Mouse (Mus musculus): ENCODE data around the gene Ippk. TPM values are rescaled to one million over a fixed set of nuclear protein-coding genes. Genes with fewer than 3 reads are reported as not detected.

The Ippk gene
- total RNA-seq, 4 experiments from 2014 or later = 6.1 to 7.6 (median 7.0) TPM

DNA sequence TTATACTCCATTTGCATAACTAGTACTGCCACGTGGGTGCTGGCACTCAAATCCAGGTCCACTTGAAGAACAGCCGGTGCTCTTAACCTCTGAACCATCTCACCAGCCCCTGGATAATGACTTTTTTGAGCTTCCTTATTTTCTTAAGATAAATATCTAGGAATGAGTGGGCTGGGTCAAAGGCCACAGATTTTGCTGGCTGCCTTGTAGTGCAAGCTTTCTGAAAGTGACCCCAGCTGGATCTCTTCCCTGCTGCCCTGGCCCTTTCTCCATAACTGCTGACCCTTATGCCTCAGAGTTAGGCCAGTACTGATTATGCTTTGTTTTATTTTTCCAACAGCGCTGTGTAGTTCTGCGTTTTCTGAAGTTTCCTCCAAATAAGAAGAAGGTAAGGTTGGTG is 9.5 kb downstream of the Ippk start:
- no peak for DNase-seq (ENCODE audit: low spot score in 2 of 2)

GRCm38 (mm10) chr13:49433268-49434029 is 12.4 kb downstream of the Ippk start:
- no peak for DNase-seq (ENCODE audit: low spot score in 2 of 2)

DNA sequence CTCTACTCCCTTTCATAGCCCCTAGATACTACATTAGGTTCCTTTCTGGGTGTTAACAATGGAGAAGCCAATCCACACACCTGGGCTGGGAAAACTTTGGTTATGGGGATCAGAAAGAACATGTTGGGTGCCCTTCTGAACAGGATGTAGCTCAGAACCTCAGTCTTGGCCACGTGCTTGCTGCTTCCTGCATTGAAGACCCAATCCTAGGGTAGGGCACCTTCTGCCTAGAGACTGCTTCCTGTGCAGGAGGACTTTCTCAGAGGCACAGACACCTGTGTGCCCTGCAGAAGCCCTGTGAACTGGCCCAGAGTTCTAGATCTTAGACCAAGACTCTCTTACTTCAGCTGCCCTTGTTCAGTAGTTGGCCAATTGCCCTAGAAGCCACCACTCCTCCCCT is 14.7 kb downstream of the Ippk start:
- no peak for DNase-seq (ENCODE audit: low spot score in 2 of 2)

DNA sequence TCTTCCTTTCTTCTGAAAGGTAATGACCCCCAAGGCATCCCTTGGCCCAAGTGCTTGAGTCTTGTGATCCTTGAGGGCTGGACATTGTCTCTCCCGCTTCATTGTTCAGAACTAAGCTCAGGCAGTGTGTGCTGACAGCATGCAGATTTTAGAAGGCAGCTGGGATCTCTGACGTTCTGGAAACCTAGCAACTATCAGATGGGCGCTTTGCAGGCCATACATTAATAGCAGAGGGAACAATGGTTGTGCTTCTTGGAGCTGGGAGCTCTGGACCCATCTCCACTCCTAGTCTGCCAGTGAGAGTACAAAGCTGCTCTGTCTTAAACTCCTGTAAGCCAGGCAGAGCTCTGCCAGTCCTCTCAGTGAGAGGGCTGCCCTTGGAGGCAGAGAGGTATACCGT is 15.1 kb downstream of the Ippk start:
- no peak for DNase-seq (ENCODE audit: low spot score in 2 of 2)

DNA sequence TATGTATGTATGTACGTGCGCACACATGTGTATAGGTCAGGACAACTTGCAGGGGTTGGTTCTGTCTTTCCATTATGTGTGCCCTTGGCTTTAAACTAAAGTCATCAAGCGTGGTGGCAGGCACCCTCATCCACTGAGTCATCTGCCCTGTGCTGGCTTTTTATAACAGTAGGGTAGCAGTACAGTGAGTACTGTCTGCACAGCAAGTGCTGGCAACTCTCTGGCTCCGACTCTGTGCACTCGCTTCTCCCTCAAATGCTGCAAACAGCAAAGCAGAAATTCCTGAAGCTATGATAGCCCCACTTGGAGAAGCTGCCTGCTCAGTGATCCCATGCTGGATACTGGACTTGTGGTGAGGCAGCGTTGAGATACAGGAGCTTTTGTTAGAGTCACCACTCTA is 23.4 kb downstream of the Ippk start:
- DNase-seq (ENCODE audit: low spot score in 2 of 2) = no peak

- peak; percentile 62 to 71 for DNase-seq (ENCODE audit: low spot score in 2 of 2)
These were observed 28.3 kb downstream of the Ippk start for GRCm38 (mm10) chr13:49449318-49449749.

DNA sequence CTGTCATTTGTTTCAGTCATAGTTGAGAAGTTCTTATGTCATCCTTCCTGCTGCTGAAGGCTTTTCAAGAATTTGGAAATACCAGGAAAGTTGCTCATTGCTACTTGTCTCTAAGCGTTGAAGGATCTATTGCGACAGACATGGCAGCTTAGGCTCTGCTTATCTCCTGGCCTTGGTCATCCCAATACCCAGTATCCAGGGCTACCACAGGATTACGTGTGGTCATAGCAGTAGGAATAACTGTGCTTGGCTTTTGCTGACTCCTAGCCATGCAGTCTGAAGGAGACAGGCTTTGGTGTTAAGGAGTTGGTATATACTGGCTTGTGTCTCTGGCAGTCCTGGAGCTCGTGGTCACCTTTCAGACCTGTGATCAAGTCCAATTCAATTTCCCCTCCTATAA is 39.2 kb downstream of the Ippk start:
- no peak for DNase-seq (ENCODE audit: low spot score in 2 of 2)

- DNase-seq (ENCODE audit: low spot score in 2 of 2) = peak in 1 of 2 experiments; percentile 39
These were observed 39.8 kb downstream of the Ippk start for GRCm38 (mm10) chr13:49460692-49461414.

DNA sequence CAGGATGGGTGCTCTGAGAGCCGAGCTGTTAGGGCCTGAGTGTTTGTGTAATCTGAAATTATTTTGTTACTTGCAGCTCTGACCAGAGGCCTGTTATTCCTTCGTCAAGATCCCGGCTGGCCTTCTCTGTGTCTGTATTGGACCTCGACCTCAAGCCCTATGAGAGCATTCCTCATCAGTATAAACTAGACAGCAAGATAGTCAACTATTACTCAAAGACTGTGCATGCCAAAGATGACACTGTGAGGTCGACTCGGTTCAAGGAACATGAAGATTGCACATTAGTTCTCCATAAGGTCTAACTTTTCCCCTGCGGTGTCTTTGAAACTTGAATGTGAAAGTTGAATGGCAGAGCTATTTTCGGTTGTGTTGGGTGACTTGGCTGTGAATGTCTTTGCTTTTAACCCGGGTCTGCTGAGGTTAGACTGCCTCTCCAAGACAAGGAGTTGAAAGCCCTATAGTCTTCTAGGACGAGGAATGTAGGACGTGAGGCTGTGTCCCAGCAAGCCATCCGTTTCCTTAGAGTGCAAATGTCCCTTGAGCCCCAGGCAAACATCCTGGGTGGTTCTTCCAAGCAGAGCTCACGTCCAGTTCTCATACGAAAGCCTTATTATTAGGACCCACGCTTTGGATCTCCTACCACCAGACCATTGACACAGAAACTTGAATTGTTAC is 40.5 kb downstream of the Ippk start:
- peak in 1 of 2 experiments; percentile 18 for DNase-seq (ENCODE audit: low spot score in 2 of 2)

DNA sequence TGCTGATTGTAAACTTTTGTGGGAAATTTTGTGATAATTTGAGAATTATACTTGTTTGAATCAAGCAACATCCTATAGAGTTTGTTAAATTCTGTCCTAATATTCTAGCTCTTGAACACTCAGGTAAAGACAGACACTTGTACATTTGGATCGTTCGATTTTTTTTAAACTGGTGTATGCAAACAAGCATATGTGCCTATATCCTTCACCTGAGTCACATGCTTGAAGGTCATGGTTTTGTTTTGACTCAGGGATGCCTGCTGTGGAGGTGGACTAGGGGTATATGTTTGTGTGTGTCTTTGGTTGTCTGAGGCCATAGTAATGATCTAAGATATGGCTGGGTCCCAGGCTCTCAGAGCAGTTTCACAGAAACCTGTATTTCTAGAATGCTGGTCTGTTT is 41.9 kb downstream of the Ippk start:
- no peak for DNase-seq (ENCODE audit: low spot score in 2 of 2)

DNA sequence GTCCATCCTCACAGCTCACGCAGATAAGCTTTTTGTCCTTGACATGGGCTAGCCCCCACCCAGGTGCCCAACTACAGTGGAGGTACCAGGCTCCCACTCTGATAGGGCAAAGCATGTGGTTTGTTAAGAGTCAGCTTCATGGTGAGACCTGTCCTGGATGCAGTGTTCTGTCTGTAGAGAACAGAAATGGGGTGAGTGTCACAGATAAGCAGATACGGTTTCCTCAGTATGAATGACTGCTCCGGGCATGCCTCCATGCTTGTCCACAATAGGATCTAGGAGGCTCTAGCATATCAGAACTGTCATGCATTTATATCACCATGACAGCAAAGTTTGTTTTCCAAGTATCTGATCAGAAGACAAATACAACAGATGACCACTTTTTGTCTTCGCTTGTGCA is 44.8 kb downstream of the Ippk start:
- no peak for DNase-seq (ENCODE audit: low spot score in 2 of 2)

- DNase-seq (ENCODE audit: low spot score in 2 of 2) = peak; percentile 45 to 63
These were observed 45.5 kb downstream of the Ippk start for GRCm38 (mm10) chr13:49466393-49467075.

DNA sequence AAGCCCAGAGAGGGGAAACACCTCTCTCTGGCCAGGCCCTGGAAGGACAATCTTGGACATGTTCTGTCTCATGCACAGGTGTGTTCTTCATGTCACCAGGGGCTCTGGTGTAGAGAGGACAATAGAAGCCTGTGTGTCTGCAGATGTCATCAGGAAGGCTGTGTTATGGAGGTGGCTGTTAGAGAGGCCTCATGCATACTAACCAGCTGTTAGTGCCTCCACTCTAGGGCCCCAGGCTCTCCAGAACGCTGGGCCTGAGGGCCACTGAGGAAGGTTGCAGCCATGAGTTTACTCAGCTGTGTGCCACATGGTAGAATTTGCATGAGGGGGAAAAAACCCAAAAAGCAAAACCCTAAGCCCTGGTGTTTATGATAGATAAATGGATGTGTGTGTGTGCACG is 46.5 kb downstream of the Ippk start:
- no peak for DNase-seq (ENCODE audit: low spot score in 2 of 2)

- no peak for DNase-seq (ENCODE audit: low spot score in 2 of 2)
These were observed 48.0 kb downstream of the Ippk start for GRCm38 (mm10) chr13:49469002-49469401.

DNA sequence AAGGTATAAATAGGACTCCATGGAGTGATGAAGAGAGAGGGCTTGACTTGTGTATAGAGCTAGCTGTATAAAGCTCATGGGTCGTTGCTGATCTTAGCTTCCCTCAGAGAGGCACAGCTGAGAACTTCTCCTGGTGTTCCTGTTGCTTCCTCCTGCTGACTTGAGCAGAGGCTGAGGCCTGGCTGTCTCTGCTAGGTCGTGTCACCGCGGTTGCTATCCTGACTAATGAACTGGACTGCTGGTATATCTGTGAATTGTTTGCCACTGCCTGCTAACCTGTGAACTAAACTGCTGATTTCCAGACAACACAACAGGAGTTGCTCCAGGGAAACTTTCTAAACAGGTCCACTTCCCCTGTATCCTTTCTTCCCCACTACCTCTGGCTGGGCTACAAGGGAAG is 49.3 kb downstream of the Ippk start:
- no peak for DNase-seq (ENCODE audit: low spot score in 2 of 2)

GRCm38 (mm10) chr13:49470806-49471205 is 49.8 kb downstream of the Ippk start:
- DNase-seq (ENCODE audit: low spot score in 2 of 2) = no peak

DNA sequence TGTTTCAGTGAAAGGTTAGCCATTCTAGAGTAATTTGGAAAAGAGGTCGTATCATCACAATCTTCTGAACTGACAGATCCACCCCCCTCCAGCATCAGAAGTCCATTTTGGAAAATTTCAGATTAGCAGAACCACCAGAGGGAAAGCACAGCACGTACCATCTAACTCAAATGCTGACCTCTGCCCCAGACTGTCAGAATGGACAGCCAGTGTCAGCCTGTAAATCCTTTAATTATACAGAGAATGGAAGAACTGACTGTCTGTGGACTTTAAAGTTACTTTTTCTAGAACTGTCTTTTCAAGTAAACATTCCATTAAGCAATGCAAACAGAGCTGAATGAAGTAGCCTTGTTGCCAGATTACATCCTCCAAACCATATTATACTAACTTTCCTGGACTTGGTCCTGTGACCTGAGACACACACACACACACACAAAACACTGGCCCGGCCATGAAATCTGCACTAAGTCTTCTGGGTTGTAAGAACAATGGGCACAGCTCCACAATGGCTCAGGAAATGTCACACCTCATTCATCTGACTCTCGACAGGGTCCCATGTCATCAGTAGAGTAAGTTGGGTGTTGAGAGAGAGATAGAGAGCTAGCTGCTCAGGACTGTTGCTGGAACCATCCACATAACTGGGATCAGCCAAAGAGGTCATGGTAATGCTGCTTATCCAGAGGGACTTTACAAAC is 51.1 kb downstream of the Ippk start:
- DNase-seq (ENCODE audit: low spot score in 2 of 2) = no peak

GRCm38 (mm10) chr13:49472676-49473005 is 51.6 kb downstream of the Ippk start:
- DNase-seq (ENCODE audit: low spot score in 2 of 2) = no peak

GRCm38 (mm10) chr13:49477887-49478286 is 56.8 kb downstream of the Ippk start:
- no peak for DNase-seq (ENCODE audit: low spot score in 2 of 2)

GRCm38 (mm10) chr13:49478851-49479374 is 57.9 kb downstream of the Ippk start:
- no peak for DNase-seq (ENCODE audit: low spot score in 2 of 2)

DNA sequence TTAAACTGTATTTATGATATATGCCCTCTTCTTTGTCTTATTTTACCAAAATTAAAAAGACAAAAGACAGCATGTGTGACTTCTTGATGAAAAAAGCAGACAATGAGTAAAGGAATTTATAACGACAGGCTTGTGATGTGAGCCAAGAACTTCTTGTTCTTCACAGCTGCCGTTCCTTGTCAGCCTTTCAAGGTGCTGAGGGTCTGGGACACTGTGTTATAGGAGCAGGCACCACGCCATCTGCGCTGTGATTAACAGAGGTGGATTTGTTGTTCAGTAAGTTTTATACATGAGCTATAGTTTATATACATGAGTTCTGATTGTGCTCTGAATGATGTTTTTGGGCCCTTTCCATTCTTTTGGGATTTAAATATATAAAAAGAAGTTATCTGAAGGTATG is 58.4 kb downstream of the Ippk start:
- DNase-seq (ENCODE audit: low spot score in 2 of 2) = peak; percentile 29 to 45
